35 mouse cellular contexts compared by ENCODE assay signal in genomic region chr5:90795392-90795791, GRCm38 (mm10). TPM values are rescaled to one million over a fixed set of nuclear protein-coding genes. Genes with fewer than 3 reads are reported as not detected.
"Had no signal": no experiment of that assay in that cellular context is flagged by ENCODE, and none has a peak within 500 bp of the region (broad histone marks: within the 10 kb centered on the region; RNA-seq: fewer than 3 reads in every experiment).

No protein-coding gene starts in this region.

RNA-seq across cellular contexts. Expression of gene Cxcl15, which starts 1.1 kb away (rescaled TPM):
- total RNA-seq: left cerebral cortex, adult 18-20 months; left cerebral cortex, adult 2 months; left cerebral cortex, adult 8-10 months; left cerebral cortex, postnatal 10 days; left cerebral cortex, postnatal 14 days; left cerebral cortex, postnatal 25 days; left cerebral cortex, postnatal 36 days; left cerebral cortex, postnatal 4 days; liver, adult 2 months; megakaryocyte-erythroid progenitor cell, adult 5-6 weeks; midbrain, postnatal 0 days; monocyte, adult 5-6 weeks had no signal
- polyA plus RNA-seq: limb, embryonic 10.5 days; limb, embryonic 11.5 days; limb, embryonic 12.5 days; liver, adult 2 months; liver, embryonic 11.5 days; liver, embryonic 12.5 days; liver, embryonic 13.5 days; liver, embryonic 14.5 days; liver, embryonic 15.5 days; liver, embryonic 16.5 days; liver, postnatal 0 days; macrophage; midbrain, embryonic 10.5 days; midbrain, embryonic 11.5 days; midbrain, embryonic 12.5 days; midbrain, embryonic 13.5 days; midbrain, embryonic 14.5 days; midbrain, embryonic 15.5 days; midbrain, embryonic 16.5 days; midbrain, postnatal 0 days; myocyte; neural tube, embryonic 12.5 days had no signal

RNA-seq across cellular contexts. Expression of gene Cxcl3, which starts 9.5 kb away (rescaled TPM):
- total RNA-seq: left cerebral cortex, adult 18-20 months; left cerebral cortex, adult 2 months; left cerebral cortex, adult 8-10 months; left cerebral cortex, postnatal 10 days; left cerebral cortex, postnatal 14 days; left cerebral cortex, postnatal 25 days; left cerebral cortex, postnatal 36 days; left cerebral cortex, postnatal 4 days; liver, adult 2 months; midbrain, postnatal 0 days; monocyte, adult 5-6 weeks had no signal
- polyA plus RNA-seq: limb, embryonic 10.5 days; limb, embryonic 12.5 days; liver, adult 2 months; liver, embryonic 12.5 days; liver, embryonic 13.5 days; liver, embryonic 15.5 days; liver, embryonic 16.5 days; liver, postnatal 0 days; lung, embryonic 16.5 days; midbrain, embryonic 10.5 days; midbrain, embryonic 11.5 days; midbrain, embryonic 12.5 days; midbrain, embryonic 13.5 days; midbrain, embryonic 14.5 days; midbrain, embryonic 15.5 days; midbrain, embryonic 16.5 days; myocyte; neural tube, embryonic 11.5 days; neural tube, embryonic 12.5 days had no signal

RNA-seq across cellular contexts. Expression of gene Pf4, which starts 23.2 kb away (rescaled TPM):
- polyA plus RNA-seq: myocyte had no signal

RNA-seq across cellular contexts. Expression of gene Ppbp, which starts 27.1 kb away (rescaled TPM):
- total RNA-seq: left cerebral cortex, postnatal 10 days; megakaryocyte-erythroid progenitor cell, adult 5-6 weeks; midbrain, postnatal 0 days had no signal

RNA-seq across cellular contexts. Expression of gene Cxcl5, which starts 36.2 kb away (rescaled TPM):
- total RNA-seq: left cerebral cortex, postnatal 10 days; left cerebral cortex, postnatal 25 days; left cerebral cortex, postnatal 4 days; megakaryocyte-erythroid progenitor cell, adult 5-6 weeks; midbrain, postnatal 0 days; monocyte, adult 5-6 weeks had no signal
- polyA plus RNA-seq: limb, embryonic 12.5 days; lung, embryonic 15.5 days; lung, embryonic 16.5 days; midbrain, embryonic 12.5 days; midbrain, embryonic 13.5 days; midbrain, embryonic 14.5 days; neural tube, embryonic 12.5 days had no signal
